Mouse (Mus musculus) CH12.LX (cell line): ENCODE results near the gene Prickle4. TPM values are rescaled to one million over a fixed set of nuclear protein-coding genes. Genes with fewer than 3 reads are reported as not detected.

Experiments
- DNase-seq: peaks from one replicate; pipeline ENCODE4 v3.0.0-alpha.2; 2013; ENCODE audit errors: extremely low read depth
- H3K27ac ChIP-seq: 2 replicates; pipeline ENCODE4 v1.5.1; 2012; ENCODE audit warnings: low read depth, mild to moderate bottlenecking, control low read depth, moderate library complexity; ENCODE audit not compliant: insufficient read depth
- H3K27me3 ChIP-seq: replicated peaks from 2 replicates; pipeline ENCODE3; 2012; ENCODE audit warnings: inconsistent platforms
- H3K36me3 ChIP-seq, 2 experiments: replicated peaks in 1 of 2; 2 replicates each; pipeline versions ENCODE3 to v1.6.1; 2012; ENCODE audit warnings: inconsistent platforms in 1 of 2, low read length in 1 of 2, mild to moderate bottlenecking in 1 of 2, mixed read lengths in 1 of 2, moderate library complexity in 1 of 2; ENCODE audit not compliant: control insufficient read depth in 1 of 2, insufficient read depth in 1 of 2
- H3K4me1 ChIP-seq, 2 experiments: 2 replicates each; pipeline ENCODE4 v1.6.1; 2012; ENCODE audit warnings: inconsistent platforms in 1 of 2, moderate library complexity in 1 of 2; ENCODE audit not compliant: insufficient read depth in 2 of 2, control insufficient read depth in 1 of 2
- H3K4me2 ChIP-seq: 2 replicates; pipeline ENCODE4 v1.6.1; 2012; ENCODE audit warnings: low read depth, mild to moderate bottlenecking, control low read depth; ENCODE audit not compliant: poor library complexity, insufficient read depth, severe bottlenecking
- H3K4me3 ChIP-seq, 3 experiments: fragments of 150-350 bp in 1 of 3; sonication (generic) in 1 of 3; replicated peaks in 1 of 3; 2 replicates each; pipeline versions ENCODE3 to v1.5.1; 2011 to 2012; ENCODE audit warnings: low read depth in 2 of 3, low read length in 2 of 3, mild to moderate bottlenecking in 2 of 3, moderate library complexity in 2 of 3, control low read depth in 1 of 3, improper control_type of control experiment in 1 of 3, inconsistent platforms in 1 of 3, mixed read lengths in 1 of 3; ENCODE audit not compliant: poor library complexity in 1 of 3
- H3K79me2 ChIP-seq: replicated peaks from 2 replicates; pipeline ENCODE4 v1.6.1; 2012; ENCODE audit warnings: mild to moderate bottlenecking, moderate library complexity; ENCODE audit not compliant: control insufficient read depth, poor library complexity, insufficient read depth, severe bottlenecking; ENCODE audit errors: extremely low read depth
- H3K9ac ChIP-seq: 2 replicates; pipeline ENCODE4 v1.6.1; 2012; ENCODE audit warnings: low read depth, mild to moderate bottlenecking, control low read depth, moderate library complexity; ENCODE audit not compliant: insufficient read depth
- H3K9me3 ChIP-seq: replicated peaks from 2 replicates; pipeline ENCODE3; 2012; ENCODE audit warnings: low read length, inconsistent platforms, mixed read lengths
- BHLHE40 ChIP-seq: IDR thresholded peaks from 2 replicates; pipeline ENCODE4 v1.6.1; 2011; ENCODE audit warnings: mild to moderate bottlenecking, low read depth, low read length, improper control_type of control experiment
- CHD1 ChIP-seq: IDR thresholded peaks from 2 replicates; pipeline ENCODE4 v1.6.1; 2012; ENCODE audit warnings: low read depth, low read length, improper control_type of control experiment, inconsistent platforms
- CHD2 ChIP-seq: IDR thresholded peaks from 2 replicates; pipeline ENCODE4 v1.6.1; 2011; ENCODE audit warnings: low read length, improper control_type of control experiment
- CTCF ChIP-seq, 2 experiments: IDR thresholded peaks in 1 of 2; conservative IDR thresholded peaks in 1 of 2; 2 replicates each; pipeline ENCODE4 v1.5.1; 2011 to 2012; ENCODE audit warnings: low read depth in 2 of 2, low read length in 2 of 2, improper control_type of control experiment in 1 of 2, inconsistent platforms in 1 of 2, mild to moderate bottlenecking in 1 of 2, moderate library complexity in 1 of 2
- E2F4 ChIP-seq: IDR thresholded peaks from 2 replicates; pipeline ENCODE4 v1.6.1; 2011; ENCODE audit warnings: low read depth, low read length, improper control_type of control experiment; ENCODE audit not compliant: insufficient replicate concordance
- EP300 ChIP-seq: IDR thresholded peaks from 2 replicates; pipeline ENCODE4 v1.6.1; 2011; ENCODE audit warnings: low read length, improper control_type of control experiment
- ETS1 ChIP-seq: conservative IDR thresholded peaks from 2 replicates; pipeline ENCODE4 v1.6.1; 2012; ENCODE audit warnings: low read depth, mild to moderate bottlenecking, inconsistent platforms, low read length, improper control_type of control experiment, moderate library complexity
- GABPA ChIP-seq: IDR thresholded peaks from 2 replicates; pipeline ENCODE4 v1.6.1; 2012; ENCODE audit warnings: low read depth, low read length, improper control_type of control experiment, inconsistent platforms; ENCODE audit not compliant: insufficient replicate concordance
- IRF4 ChIP-seq: IDR thresholded peaks from 2 replicates; pipeline ENCODE4 v1.6.1; 2014; ENCODE audit warnings: low read depth, mild to moderate bottlenecking, inconsistent platforms, low read length, improper control_type of control experiment
- JUN ChIP-seq: IDR thresholded peaks from 2 replicates; pipeline ENCODE4 v1.6.1; 2011; ENCODE audit warnings: low read depth, mild to moderate bottlenecking, low read length, improper control_type of control experiment, moderate library complexity; ENCODE audit not compliant: insufficient read depth
- KAT2A ChIP-seq: IDR thresholded peaks from 2 replicates; pipeline ENCODE4 v1.6.1; 2012; ENCODE audit warnings: low read length, improper control_type of control experiment, inconsistent platforms; ENCODE audit not compliant: insufficient replicate concordance
- MAX ChIP-seq: IDR thresholded peaks from 2 replicates; pipeline ENCODE4 v1.6.1; 2011; ENCODE audit warnings: low read length, improper control_type of control experiment
- MAZ ChIP-seq: IDR thresholded peaks from 2 replicates; pipeline ENCODE4 v1.6.1; 2012; ENCODE audit warnings: low read depth, mild to moderate bottlenecking, inconsistent platforms, low read length, improper control_type of control experiment, moderate library complexity
- MXI1 ChIP-seq: IDR thresholded peaks from 2 replicates; pipeline ENCODE4 v1.6.1; 2011; ENCODE audit warnings: mild to moderate bottlenecking, low read depth, low read length, improper control_type of control experiment
- NELFE ChIP-seq: IDR thresholded peaks from 2 replicates; pipeline ENCODE4 v1.6.1; 2011; ENCODE audit warnings: low read depth, low read length, improper control_type of control experiment
- NRF1 ChIP-seq: IDR thresholded peaks from 2 replicates; pipeline ENCODE4 v1.6.1; 2014; ENCODE audit warnings: low read depth, mild to moderate bottlenecking, inconsistent platforms, low read length, improper control_type of control experiment, moderate library complexity
- PAX5 ChIP-seq: IDR thresholded peaks from 2 replicates; pipeline ENCODE4 v1.6.1; 2012; ENCODE audit warnings: low read length, inconsistent platforms, mixed read lengths
- POLR2A ChIP-seq: IDR thresholded peaks from 2 replicates; pipeline ENCODE4 v1.6.1; 2011; ENCODE audit warnings: low read depth, mild to moderate bottlenecking, improper control_type of control experiment, low read length
- POLR2AphosphoS2 ChIP-seq: IDR thresholded peaks from 2 replicates; pipeline ENCODE4 v1.6.1; 2011; ENCODE audit warnings: low read depth, low read length, improper control_type of control experiment
- RAD21 ChIP-seq: IDR thresholded peaks from 2 replicates; pipeline ENCODE4 v1.6.1; 2011; ENCODE audit warnings: low read depth, mild to moderate bottlenecking, low read length, improper control_type of control experiment, moderate library complexity
- RCOR1 ChIP-seq: conservative IDR thresholded peaks from 2 replicates; pipeline ENCODE4 v1.6.1; 2012; ENCODE audit warnings: low read depth, mild to moderate bottlenecking, inconsistent platforms, low read length, improper control_type of control experiment
- SIN3A ChIP-seq: IDR thresholded peaks from 2 replicates; pipeline ENCODE4 v1.6.1; 2012; ENCODE audit warnings: low read length, improper control_type of control experiment, inconsistent platforms
- SMC3 ChIP-seq: IDR thresholded peaks from 2 replicates; pipeline ENCODE4 v1.6.1; 2011; ENCODE audit warnings: low read depth, low read length, improper control_type of control experiment
- TBP ChIP-seq: conservative IDR thresholded peaks from 2 replicates; pipeline ENCODE4 v1.6.1; 2011; ENCODE audit warnings: low read depth, low read length, improper control_type of control experiment
- TCF12 ChIP-seq: IDR thresholded peaks from 2 replicates; pipeline ENCODE4 v1.6.1; 2014; ENCODE audit warnings: low read depth, mild to moderate bottlenecking, inconsistent platforms, low read length, improper control_type of control experiment
- UBTF ChIP-seq: IDR thresholded peaks from 2 replicates; pipeline ENCODE4 v1.6.1; 2012; ENCODE audit warnings: low read depth, mild to moderate bottlenecking, inconsistent platforms, low read length, improper control_type of control experiment, moderate library complexity
- USF1 ChIP-seq: IDR thresholded peaks from 2 replicates; pipeline ENCODE4 v1.6.1; 2014; ENCODE audit warnings: low read depth, mild to moderate bottlenecking, inconsistent platforms, low read length, improper control_type of control experiment
- ZMIZ1 ChIP-seq: IDR thresholded peaks from 2 replicates; pipeline ENCODE4 v1.6.1; 2012; ENCODE audit warnings: low read depth, mild to moderate bottlenecking, inconsistent platforms, low read length, improper control_type of control experiment
- dilution Hi-C: fragments of 300-500 bp; cut with MboI; formaldehyde crosslinking; loops from 2 replicates; pipeline ENCODE4 v1.14.3; 2020; ENCODE audit warnings: low sequenced_read_pairs; ENCODE audit not compliant: extremely low pct_unique_long_range_greater_than_20kb, extremely low pct_ligation_motif_present
- in situ Hi-C: fragments of 300-500 bp; cut with MboI; formaldehyde crosslinking; loops from 3 replicates; pipeline ENCODE4 v1.14.3; 2019; ENCODE audit warnings: low sequenced_read_pairs, low pct_ligation_motif_present, low pct_unique_long_range_greater_than_20kb, mixed read lengths
- polyA plus RNA-seq: library from polyadenylated mRNA; unstranded; fragments of >175 nt; gene quantifications from 2 replicates; pipeline ENCODE4 v1.2.1, GENCODE M21; 2012; ENCODE audit warnings: low read depth; ENCODE audit not compliant: insufficient read length
- total RNA-seq, 2 experiments: library from RNA; depleted of rRNA; stranded (reverse); fragments of 300-350 nt in 1 of 2; fragments of >200 nt in 1 of 2; gene quantifications; 2 replicates each; pipeline ENCODE4 v1.2.3; 2012 to 2014

The Prickle4 gene
- total and polyA plus RNA-seq, 3 experiments = 0.29 to 0.30 TPM; not detected in 1

- Histone ChIP-seq H3K4me3 (peak overlapping the region; percentile 50 to 87 (median 79)), H3K27me3 (no peaks in the 10 kb centered on the region), H3K9ac (peak overlapping the region; percentile 84), H3K4me1 (peaks cover 12 to 28% of the 10 kb centered on the region in 2 experiments), H3K27ac (peak overlapping the region; percentile 99), H3K4me2 (peak overlapping the region; percentile 17; the same call in 1 of the 2 replicates), H3K36me3 (peaks cover 0 to 11% of the 10 kb centered on the region in 2 experiments), H3K9me3 (peaks cover 3% of the 10 kb centered on the region), H3K79me2 (peaks cover 19% of the 10 kb centered on the region)
- in situ Hi-C loops = no loop called here
- TF ChIP-seq POLR2A (peak; percentile 62), ETS1 (no peak), JUN (no peak), UBTF (peak; percentile 51; the same call in 1 of the 2 replicates), IRF4 (peak; percentile 33; the same call in 1 of the 2 replicates), SMC3 (no peak), ZMIZ1 (0 out of 2 replicates have a peak, but pooled peaks have one; percentile 29), NELFE (peak; percentile 61), RAD21 (no peak), USF1 (no peak), MXI1 (peak; percentile 55), BHLHE40 (peak; percentile 53; the same call in 1 of the 2 replicates), EP300 (no peak), MAZ (peak; percentile 82), TBP (peak; percentile 61; the same call in 1 of the 2 replicates), SIN3A (peak; percentile 63)
- peak; percentile 80 for DNase-seq
- dilution Hi-C loops = no loop called here
These were observed 42.9 kb upstream of the Prickle4 start for GRCm38 (mm10) chr17:47737271-47738065.

GRCm38 (mm10) chr17:47736856-47737255 is 42.3 kb upstream of the Prickle4 start, which contains the start of gene Tfeb:
Tfeb (plus strand) TSS chr17:47737030.
- H3K27ac ChIP-seq = peak within 1 kb of the TSS; percentile 99
- in situ Hi-C loops = no loop called here
- TF ChIP-seq CHD2 (peak; percentile 66; the same call in 1 of the 2 replicates), SIN3A (peak; percentile 84), TCF12 (peak; percentile 86), PAX5 (no peak), NELFE (peak; percentile 60), POLR2A (peak; percentile 41; the same call in 1 of the 2 replicates), IRF4 (peak; percentile 71), MAZ (peak; percentile 98), JUN (no peak), NRF1 (peak; percentile 48), SMC3 (peak; percentile 85), GABPA (peak; percentile 77; the same call in 1 of the 2 replicates), E2F4 (no peak), USF1 (no peak; the same call in 1 of the 2 replicates), UBTF (peak; percentile 93), CTCF (conservative IDR thresholded peaks at IDR 0.05 in 1 of 2, IDR thresholded peaks at IDR 0.05 in 1 of 2; ENCODE audit: low read depth in 2 of 2, low read length in 2 of 2) (peak in 1 of 2 experiments; percentile 94; a peak in 2 of 4 replicates), RCOR1 (no peak), MAX (peak; percentile 34; the same call in 1 of the 2 replicates), CHD1 (0 out of 2 replicates have a peak, but pooled peaks have one; percentile 50), POLR2AphosphoS2 (no peak; the same call in 1 of the 2 replicates), TBP (0 out of 2 replicates have a peak, but pooled peaks have one; percentile 14), KAT2A (peak; percentile 98), RAD21 (peak; percentile 41)

More at GRCm38 (mm10) chr17:47736856-47737255, 42.3 kb upstream of the Prickle4 start, which contains the start of gene Tfeb:
- dilution Hi-C loops = no loop called here
- peaks cover under 1% of the 10 kb centered on the region for H3K27me3 ChIP-seq
- H3K4me2 ChIP-seq = peak within 1 kb of the TSS; percentile 17; the same call in 1 of the 2 replicates
- peaks cover 3% of the 10 kb centered on the region for H3K9me3 ChIP-seq
- peaks cover 12 to 22% of the 10 kb centered on the region in 2 experiments for H3K4me1 ChIP-seq
- peaks cover 16% of the 10 kb centered on the region for H3K79me2 ChIP-seq
- H3K36me3 ChIP-seq = peaks cover 0 to 9% of the 10 kb centered on the region in 2 experiments
- peak within 1 kb of the TSS; percentile 50 to 87 (median 79) for H3K4me3 ChIP-seq
- peak; percentile 86 for DNase-seq
- peak within 1 kb of the TSS; percentile 84 for H3K9ac ChIP-seq
